Mouse (Mus musculus): ENCODE measurements around the gene Lefty2. TPM values are rescaled to one million over a fixed set of nuclear protein-coding genes. Genes with fewer than 3 reads are reported as not detected.

Gene Lefty2
- total RNA-seq (2021) = under 1 TPM in 1 of 2 experiments, not detected in 1; 0.07 TPM
- long read RNA-seq, experiment 1 = 0 reads
- long read RNA-seq, experiment 2 = 0 reads

DNA sequence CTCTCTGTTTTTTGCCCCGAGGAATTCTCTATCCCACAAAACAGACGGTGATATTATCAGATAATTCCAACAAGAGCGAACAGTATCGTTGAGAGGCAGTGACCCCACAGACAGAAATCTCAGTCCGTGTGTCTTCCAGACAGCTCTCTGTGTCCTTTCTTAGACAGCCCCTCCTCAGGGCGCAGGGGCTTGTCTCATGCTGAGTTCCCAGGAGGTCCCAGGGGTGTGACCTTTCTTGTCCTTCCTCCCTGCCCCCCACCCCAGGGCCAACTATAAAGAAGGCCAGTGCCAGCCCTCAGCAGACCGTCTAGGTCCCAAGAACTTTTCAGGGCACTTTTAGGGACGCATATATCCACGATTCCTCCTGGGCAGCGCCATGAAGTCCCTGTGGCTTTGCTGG, at the start of gene Lefty2:
Lefty2 (plus strand) TSS at position 301 of the 400 bp plus-strand sequence.
- intact Hi-C loops (cut with DNase I) = no loop called here
- no peak for DNase-seq

DNA sequence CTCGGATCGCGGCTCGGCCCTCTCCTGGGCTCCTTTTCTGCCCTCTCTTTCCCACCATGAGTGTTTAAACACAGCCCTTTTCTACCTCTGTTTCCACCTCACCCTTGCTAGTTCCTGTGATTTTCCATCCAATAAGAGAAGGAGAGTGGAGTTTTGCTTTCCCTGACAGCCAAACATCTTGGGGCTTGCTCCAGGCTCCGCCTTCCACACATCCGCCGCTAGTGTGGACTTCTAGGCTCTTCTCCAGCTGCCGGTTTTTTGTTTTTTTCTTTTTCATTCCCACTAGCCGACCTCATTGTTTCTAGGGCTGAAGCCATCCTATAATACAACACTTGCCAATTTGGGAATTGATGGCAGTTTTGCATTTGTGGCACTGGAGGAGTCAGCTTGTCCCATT, 44.8 kb upstream of the Lefty2 start:
- intact Hi-C loops (cut with DNase I) = loop anchor here (1.0 kb wide), 1 partner anchor 34 kb away; no protein-coding TSS in a partner anchor

DNA sequence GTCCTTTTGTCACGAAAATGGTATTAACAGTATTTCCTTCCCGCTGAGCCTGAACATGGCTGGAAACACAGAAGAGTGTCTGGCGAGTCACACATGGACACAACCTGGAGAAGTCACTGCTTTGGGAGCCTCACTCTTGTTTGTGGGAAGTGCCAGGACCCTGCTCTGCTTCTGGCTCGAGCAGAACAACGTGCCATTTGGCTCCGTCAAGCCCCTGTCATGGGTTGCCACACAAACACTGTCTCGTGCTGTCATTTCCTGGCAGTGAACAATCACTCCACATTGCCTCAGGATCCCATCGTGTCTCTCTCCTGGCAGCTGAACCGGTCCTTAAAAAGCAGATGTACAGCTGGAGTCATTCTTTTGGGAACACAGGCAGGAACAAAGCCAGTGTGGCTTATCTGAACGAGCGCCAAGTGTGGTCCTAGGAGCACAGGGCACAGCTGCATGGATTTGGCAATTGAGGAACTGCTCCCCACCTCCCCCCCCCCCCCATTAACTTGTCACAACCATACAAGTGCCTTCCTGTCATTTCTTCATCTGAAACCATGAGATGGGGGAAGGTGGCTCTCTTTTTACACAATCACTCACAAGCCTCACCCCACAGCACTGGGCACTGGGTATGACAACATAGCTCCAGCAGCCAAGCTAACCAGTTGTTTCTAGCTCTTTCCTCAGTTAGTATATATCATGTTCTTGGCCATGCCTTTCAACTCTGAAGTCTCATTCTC, 44.2 kb upstream of the Lefty2 start:
- intact Hi-C loops (cut with DNase I) = loop anchor here (1.0 kb wide), 1 partner anchor 34 kb away; no protein-coding TSS in a partner anchor
- peak; percentile 63 to 71 for DNase-seq

More for the DNA sequence above, 44.8 kb upstream of the Lefty2 start:
- DNase-seq = peak; percentile 69 to 76

DNA sequence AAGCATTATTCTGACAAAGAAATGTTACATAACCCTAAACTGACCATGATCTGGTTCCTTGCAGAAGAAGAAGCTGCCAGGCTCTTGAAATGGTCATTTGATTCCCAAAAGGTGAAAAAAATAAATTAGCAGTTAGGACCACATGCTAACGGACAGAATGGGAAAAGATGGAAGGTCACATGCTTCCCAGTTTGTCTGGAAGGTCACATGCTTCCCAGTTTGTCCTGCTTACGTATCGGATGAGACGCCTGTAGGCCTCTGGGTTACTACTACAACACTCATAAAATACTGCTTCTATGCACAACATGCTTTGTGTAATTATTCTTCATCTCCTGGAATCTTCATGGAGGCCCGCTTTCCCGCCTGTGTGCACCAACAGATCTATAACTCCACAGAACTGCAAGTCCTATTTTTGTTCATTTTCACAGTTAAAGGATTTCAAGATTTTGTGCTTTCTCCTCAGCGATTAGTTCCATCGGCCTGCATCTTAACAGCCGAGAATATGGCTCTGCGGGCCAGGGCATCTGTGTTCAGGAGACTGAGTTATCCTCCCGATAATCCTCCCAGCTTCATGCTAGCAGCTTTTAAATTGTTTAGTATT, 43.1 kb upstream of the Lefty2 start:
- DNase-seq = peak; percentile 8 to 26
- intact Hi-C loops (cut with DNase I) = loop anchor here (5.0 kb wide), 1 partner anchor 78 kb away; no protein-coding TSS in a partner anchor

DNA sequence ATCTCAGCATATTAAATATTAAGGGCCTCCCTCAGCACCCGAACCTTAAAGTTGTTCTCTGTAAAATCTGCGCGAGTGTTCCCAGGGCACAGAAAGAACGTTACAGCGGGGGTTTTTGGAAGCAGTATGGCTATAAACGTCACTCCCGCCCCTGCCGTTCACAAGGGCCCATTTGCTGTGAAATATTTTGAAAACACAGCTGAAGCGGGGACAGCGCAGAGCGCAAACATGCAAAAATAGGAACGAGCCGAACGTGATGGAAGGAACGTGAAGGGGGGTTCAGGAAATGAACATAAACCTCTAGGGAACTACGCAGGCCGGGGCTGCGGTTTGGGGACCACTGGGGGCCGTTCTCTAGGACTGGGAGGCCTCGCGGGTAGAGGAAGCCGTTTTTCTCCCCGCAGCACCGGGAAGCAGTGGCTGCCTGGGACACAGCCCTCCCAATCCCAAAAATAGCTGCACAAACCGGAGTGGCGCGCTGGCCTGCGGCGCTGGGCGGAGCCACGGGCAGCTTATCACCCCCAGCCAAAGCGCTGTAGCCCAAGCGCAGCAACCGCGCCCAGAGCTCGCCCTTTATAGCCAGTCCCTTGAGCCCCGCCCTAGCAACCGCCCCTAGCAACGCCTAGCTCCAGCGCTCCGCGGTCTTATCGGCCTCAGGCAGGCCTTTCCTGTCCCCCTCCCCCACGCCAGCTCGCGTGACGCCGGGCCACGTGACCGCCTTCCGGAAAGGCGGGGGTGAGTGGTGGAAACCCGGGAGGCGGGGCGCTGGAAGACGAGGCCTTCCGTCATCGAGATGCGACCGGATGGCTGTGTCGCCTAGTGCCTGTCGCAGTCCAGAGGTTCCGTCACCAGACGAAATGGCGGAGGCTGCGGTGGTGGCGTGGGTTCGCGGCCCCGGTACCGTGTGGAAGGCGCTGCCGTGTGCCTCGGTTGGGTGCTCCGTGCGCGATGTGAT, 42.3 kb upstream of the Lefty2 start, which contains the start of gene Sde2:
Sde2 (plus strand) TSS at position 812 of the 955 bp plus-strand sequence.
- peak; percentile 100 for DNase-seq
- intact Hi-C loops (cut with DNase I) = loop anchor here (5.0 kb wide), 1 partner anchor 78 kb away; no protein-coding TSS in a partner anchor

DNA sequence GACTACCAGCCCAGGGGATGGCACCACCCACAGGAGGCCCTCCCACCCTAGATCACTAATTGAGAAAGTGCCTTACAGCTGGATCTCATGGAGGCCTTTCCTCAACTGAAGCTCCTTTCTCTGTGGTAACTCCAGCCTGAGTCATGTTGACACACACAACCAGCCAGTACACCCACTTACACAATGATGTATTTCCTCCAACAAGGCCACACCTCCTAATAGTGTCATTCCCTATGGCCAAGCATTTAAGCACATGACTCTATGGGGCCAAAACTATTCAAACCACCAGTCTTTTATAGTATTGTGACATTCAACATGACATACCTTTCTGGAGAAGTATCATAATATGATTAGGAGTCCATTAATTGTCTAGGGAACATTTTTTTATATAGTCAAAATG, 34.1 kb upstream of the Lefty2 start:
- intact Hi-C loops (cut with DNase I) = no loop called here
- DNase-seq = no peak

DNA sequence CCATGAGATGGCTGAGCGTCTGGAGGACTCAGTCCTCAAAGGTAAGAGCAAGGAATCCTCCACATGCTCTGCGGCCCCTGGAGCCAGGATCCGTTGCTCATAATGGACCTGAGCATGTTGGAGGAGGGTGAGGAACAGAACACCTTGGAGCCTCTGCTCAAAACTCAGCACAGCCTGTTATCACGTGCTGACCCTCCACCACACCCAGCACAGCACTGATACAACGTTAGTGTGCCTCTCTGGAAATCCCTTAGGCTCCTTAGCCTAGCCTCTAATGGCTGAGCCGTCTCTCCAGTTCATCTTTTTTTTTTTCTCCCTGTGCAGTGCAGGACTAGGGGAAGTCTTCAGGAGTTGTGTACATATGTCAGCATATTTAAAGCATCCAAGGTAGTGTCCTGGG, 32.9 kb upstream of the Lefty2 start:
- DNase-seq = no peak
- intact Hi-C loops (cut with DNase I) = loop anchor here (5.0 kb wide), 1 partner anchor 138 kb away; no protein-coding TSS in a partner anchor

DNA sequence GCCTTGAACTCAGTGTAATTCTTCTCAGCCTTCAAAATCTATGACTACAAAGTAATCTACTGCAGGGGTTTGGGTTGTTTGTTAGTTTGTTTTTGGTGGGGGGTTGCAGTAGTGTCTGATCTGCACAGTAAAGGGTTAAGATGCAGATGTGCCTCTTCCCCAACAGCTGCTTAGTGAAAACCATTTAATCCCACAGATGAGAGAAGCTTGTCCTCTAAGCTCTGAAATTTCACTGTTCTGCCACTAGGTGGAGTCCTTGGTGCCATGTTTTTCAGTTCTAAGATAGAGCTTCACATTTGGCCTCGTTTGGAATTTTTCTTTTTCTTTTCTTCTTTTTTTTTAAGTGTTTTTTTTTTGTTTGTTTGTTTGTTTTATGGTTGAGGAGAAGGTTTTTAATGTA, 29.3 kb upstream of the Lefty2 start:
- intact Hi-C loops (cut with DNase I) = loop anchor here (5.0 kb wide), 1 partner anchor 141 kb away; no protein-coding TSS in a partner anchor
- peak in 1 of 2 experiments; percentile 40 for DNase-seq

DNA sequence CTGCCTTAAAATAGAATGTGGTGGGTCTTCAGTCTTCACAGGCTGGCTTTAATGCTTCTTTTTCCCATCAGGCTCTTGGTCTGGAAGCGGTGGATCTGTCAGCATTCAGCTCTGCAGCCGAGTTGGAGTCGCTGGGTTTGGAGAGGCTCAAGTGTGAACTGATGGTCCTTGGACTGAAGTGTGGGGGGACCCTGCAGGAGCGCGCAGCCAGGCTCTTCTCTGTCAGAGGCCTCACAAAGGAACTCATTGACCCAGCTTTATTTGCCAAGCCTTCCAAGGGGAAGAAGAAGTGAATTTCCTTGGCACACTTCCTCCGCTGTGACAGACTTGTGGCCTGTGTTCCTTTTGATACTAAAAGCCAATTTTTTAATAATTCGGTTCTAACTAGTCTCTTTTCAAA, 26.9 kb upstream of the Lefty2 start:
- intact Hi-C loops (cut with DNase I) = no loop called here
- no peak for DNase-seq

DNA sequence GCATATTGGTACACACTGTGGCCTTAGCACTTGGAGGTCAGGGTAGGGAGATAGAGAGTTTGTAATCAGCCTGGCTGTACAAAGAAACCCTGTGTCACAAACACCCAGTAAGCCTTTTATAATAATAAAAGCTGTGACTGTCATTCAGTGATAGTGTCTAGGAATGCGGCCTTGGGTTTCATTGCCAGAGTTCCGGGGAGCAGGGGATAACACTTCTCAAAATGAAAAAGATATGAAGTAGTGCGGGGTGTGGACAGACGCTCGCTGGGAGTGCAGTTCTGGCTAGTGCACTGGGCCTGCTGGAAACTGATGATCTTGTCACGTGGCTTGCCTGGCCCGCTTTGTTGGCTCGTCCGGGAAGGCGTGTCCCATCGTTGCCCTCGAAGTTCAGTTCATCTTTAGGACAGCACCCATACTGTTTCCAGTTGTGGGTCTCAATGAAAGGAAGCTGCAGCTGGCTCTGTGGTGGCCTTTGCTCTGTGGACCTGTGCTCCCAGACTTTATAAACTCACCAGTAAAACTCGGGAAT, 22.7 kb upstream of the Lefty2 start:
- DNase-seq = peak; percentile 30 to 53
- intact Hi-C loops (cut with DNase I) = no loop called here

DNA sequence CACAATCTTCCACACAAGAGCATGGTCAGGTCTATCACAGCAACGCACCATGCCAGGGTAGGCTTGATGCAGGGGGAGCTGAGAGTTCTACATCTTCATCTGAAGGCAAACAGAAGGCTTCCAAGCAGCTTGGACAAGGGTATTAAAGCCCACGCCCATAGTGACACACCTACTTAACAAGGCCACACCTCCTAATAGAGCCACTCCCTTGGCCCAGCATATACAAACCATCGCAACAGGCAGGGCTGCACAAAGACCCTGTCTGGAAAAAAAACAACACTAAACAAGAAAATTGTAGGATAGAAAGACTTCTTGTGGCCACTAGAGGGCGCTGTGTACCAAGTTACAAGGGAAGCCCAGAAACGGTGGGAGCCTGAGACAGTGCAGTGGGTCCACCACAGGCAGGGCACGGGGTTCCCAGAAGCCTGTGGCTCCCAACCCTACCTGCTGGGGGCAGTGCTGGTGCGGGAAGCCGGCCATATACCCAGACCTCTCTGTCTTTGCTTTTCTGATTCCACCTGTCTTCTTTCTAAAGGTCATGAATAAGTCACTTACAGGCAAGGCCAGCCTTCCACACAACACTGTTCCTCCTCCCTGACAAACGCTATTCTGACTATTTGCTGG, 18.9 kb upstream of the Lefty2 start:
- DNase-seq = peak; percentile 61 to 70
- intact Hi-C loops (cut with DNase I) = no loop called here

DNA sequence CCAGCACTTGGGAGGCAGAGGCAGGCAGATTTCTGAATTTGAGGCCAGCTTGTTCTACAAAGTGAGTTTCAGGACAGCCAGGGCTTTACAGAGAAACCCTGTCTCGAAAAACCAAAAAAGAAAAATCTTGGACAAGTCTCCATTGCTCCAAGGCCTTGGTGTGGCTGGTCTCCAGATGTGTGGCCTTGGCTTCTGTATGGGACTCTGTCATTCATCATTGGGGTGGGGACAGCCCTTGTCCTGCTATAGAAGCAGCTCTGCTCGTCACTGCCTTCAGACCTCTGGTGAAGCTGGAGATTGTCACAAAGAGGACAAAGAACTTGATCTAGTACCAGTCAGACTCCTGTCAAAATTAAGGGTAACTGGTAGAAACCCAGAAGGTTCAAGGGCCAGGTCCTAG, 18.3 kb upstream of the Lefty2 start:
- DNase-seq = no peak
- intact Hi-C loops (cut with DNase I) = no loop called here

DNA sequence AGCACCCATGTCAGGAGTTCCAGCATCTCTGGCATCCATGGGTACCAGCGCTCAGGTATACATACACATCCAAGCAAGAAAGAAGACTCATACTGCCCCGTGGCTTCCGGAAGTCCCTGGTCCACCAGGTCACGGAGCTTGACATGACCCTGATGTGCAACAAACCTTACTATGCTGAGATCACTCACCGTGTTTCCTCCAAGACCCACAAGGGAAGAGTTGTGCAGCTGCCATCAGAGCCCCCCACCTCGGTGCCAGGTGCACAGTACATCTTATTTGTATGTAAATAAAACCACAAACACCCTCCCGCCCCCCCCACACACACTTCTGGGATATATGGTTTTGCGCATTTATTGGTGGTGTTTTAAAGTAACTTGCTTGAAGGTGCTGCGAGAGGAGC, 17.8 kb upstream of the Lefty2 start:
- intact Hi-C loops (cut with DNase I) = no loop called here
- DNase-seq = no peak

DNA sequence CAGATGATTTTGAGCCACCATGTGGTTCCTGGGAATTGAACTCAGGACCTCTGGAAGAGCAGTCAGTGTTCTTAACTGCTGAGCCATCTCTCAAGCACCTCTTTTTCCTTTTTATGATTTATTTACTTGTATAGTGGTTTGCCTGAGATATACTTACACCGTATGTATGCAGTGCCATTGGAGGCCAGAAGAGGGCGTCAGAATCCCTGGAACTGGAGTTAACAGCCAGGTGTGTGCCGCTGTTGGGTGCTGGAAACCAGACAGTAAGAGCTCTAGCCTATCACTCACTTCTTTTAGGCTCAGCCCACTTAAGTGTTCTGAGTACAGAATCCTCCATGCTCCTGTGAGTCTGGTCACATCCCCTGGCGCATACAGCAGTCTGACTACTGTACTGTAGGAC, 15.4 kb upstream of the Lefty2 start:
- no peak for DNase-seq
- intact Hi-C loops (cut with DNase I) = no loop called here

DNA sequence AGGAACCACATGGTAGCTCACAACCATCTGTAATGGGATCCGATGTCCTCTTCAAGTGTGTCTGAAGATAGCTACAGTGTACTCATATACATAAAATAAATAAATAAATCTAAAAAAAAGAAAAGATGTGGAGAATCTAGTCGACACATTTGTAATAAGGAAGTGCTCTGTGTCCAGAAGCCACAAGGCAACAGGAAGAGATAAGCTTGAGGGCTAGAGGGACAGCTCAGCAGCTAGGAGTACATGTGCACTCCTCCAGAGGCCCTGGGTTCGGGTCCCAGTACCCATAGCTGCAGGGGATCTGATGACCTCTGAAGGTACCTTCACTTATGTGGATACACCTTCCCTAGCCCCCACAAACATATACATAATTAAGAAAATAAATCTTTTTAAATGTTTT, 11.1 kb upstream of the Lefty2 start:
- intact Hi-C loops (cut with DNase I) = no loop called here
- DNase-seq = no peak

DNA sequence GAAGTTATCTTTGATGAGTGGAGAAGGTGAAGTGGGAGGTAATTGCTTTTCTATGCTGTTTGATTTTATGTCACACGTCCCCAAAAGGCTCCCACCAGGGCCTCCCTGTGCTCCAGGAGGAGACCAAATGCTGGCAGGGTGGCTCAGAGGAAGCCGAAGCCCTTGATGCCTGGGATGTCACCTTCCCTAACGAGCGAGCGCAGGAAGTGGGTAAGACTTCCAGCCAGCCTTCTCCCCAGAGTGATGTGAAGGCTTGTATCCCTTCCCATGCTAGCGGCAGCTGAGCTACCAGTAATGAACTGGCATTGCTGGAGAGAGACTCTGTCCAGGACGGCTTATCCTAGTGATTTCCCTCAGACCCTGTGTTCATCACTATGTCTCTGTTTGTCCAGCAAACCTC, 9.2 kb upstream of the Lefty2 start:
- no peak for DNase-seq
- intact Hi-C loops (cut with DNase I) = no loop called here

DNA sequence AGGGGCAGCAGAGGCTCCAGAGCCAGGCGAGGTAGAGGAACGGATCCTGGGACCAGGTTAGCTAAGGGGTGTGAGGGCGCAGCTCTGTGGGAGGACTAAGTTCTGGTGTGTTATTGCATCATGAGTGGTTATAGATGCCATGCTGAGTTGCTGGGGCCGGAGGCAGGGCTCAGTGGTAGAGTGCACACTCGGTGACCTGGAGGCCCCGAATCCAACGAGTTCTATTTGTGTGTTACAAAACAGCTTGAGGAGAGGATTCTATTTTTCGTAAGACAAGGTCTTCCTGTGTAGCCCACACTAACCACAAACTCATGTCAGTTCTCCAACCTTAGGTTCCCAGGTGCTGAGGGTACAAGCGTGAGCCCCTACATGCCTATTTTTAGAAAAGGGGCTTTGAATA, 8.4 kb upstream of the Lefty2 start:
- no peak for DNase-seq
- intact Hi-C loops (cut with DNase I) = no loop called here

DNA sequence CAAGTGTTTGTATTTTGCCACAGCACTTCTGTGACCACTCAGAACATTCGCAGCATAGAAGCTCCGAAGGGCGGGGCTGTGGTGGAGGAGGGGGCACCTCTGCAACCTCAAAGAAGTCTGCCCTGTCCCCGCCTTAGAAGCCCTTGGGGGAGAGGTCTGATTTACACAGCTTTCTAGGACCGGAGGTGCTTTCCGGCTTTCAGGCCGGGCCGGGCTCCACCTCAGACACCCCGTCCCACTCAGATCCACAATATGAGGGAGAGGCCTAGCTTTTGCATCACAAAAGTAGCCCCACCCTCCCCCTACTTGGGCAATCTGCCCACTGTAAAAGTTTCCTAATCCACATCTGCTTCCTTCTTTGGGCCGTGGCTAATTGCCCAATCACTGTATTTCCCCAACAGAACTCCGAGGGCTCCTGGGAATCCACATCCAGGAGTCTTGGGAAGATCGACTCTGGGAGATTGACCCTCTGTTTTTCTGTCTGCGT, 4.3 kb upstream of the Lefty2 start:
- peak; percentile 87 to 91 for DNase-seq
- intact Hi-C loops (cut with DNase I) = no loop called here

DNA sequence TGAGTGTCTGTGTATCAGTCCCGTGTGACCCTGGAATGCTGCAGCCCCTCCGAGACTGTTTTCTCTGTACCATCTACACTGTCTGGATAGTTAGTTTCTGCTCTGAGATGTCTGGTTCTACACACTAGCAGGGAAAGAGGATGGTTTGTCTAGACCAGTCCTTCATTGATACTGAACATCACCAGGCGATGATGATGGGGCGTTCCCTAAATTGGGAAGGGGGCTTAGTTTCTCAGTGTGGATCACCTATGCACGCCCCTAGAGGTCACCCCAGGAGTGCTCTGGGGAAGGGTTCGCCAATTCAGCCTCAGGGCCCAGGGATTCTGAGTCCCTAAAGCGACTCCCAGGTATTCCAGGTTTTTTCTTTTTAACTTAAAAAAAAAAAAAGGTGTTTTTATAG, 3.7 kb upstream of the Lefty2 start:
- DNase-seq = no peak
- intact Hi-C loops (cut with DNase I) = no loop called here

DNA sequence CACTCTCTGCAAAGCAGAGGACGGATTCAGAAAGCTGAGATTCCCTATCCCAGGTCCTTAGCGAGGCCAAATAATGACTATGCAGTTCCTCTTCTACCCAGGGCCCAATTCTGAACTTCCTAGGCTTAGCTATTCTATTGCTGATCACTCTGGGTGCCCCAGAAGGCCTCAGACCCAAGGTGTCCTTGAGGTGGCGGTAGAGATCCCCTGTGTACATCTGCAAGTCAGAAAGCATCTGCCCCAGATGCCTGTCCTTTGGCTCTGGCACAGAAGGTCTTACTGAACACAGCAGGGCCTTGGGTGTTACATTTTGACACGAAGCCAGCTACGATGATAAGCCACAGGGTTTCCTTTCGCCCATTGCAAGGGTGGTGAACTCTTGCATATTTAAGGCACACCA, 3.1 kb upstream of the Lefty2 start:
- peak in 1 of 2 experiments; percentile 33 for DNase-seq
- intact Hi-C loops (cut with DNase I) = no loop called here

All from heart, postnatal 14 days (tissue).